Mouse (Mus musculus) ES-Bruce4 (cell line): ENCODE data around the gene Lsg1.

Experiments
- CTCF ChIP-seq: IDR thresholded peaks from one replicate; pipeline ENCODE4 v1.8.1; 2011; ENCODE audit warnings: low read depth, low read length
- EP300 ChIP-seq: IDR thresholded peaks from 2 replicates; pipeline ENCODE4 v1.6.1; 2011; ENCODE audit warnings: low read depth, low read length; ENCODE audit not compliant: insufficient read depth
- POLR2A ChIP-seq: IDR thresholded peaks from one replicate; pipeline ENCODE4 v1.8.1; 2011; ENCODE audit warnings: low read length; ENCODE audit not compliant: insufficient read depth

GRCm38 (mm10) chr16:30532929-30533328, 54.5 kb downstream of the Lsg1 start:
- TF ChIP-seq POLR2A (no peak), CTCF (no peak), EP300 (no peak)
